Mouse (Mus musculus): ENCODE data around the gene Irf2bp2. TPM values are rescaled to one million over a fixed set of nuclear protein-coding genes. Genes with fewer than 3 reads are reported as not detected.

Gene Irf2bp2
- polyA plus RNA-seq, 1 experiment: 42.0 TPM

- Histone ChIP-seq H3K4me3 (replicated peaks; ENCODE audit: insufficient read depth, low read depth, low read length) (no peak overlapping the region), H3K27me3 (ENCODE audit: control insufficient read depth, insufficient read depth, low read length) (no peaks in the 10 kb centered on the region), H3K27ac (ENCODE audit: insufficient read depth, low read length) (no peak overlapping the region), H3K4me1 (ENCODE audit: control insufficient read depth, insufficient read depth, low read length) (peaks cover 14% of the 10 kb centered on the region)
- 92% methylated on average over 4 of the region's 4 CpGs for WGBS
- TF ChIP-seq CTCF (IDR thresholded peaks at IDR 0.05; ENCODE audit: borderline replicate concordance, insufficient read depth, low read depth, low read length): no peak
- no peak for TF ChIP-seq POLR2A (IDR thresholded peaks at IDR 0.05; ENCODE audit: borderline replicate concordance, insufficient read depth, low read length)
- no peak for DNase-seq
Observed at GRCm38 (mm10) chr8:126580826-126581225, 13.0 kb downstream of the Irf2bp2 start.

GRCm38 (mm10) chr8:126580086-126580485, 13.7 kb downstream of the Irf2bp2 start:
- DNase-seq: no peak
- Histone ChIP-seq H3K4me3 (replicated peaks; ENCODE audit: insufficient read depth, low read depth, low read length) (no peak overlapping the region), H3K4me1 (ENCODE audit: control insufficient read depth, insufficient read depth, low read length) (peaks cover 6% of the 10 kb centered on the region), H3K27me3 (ENCODE audit: control insufficient read depth, insufficient read depth, low read length) (no peaks in the 10 kb centered on the region), H3K27ac (ENCODE audit: insufficient read depth, low read length) (no peak overlapping the region)
- no peak; the same call in 1 of the 2 replicates for TF ChIP-seq CTCF (IDR thresholded peaks at IDR 0.05; ENCODE audit: borderline replicate concordance, insufficient read depth, low read depth, low read length)
- TF ChIP-seq POLR2A (IDR thresholded peaks at IDR 0.05; ENCODE audit: borderline replicate concordance, insufficient read depth, low read length): no peak
- 92% methylated on average over 1 of the region's 1 CpGs for WGBS

GRCm38 (mm10) chr8:126578641-126579040, 15.1 kb downstream of the Irf2bp2 start:
- TF ChIP-seq CTCF (IDR thresholded peaks at IDR 0.05; ENCODE audit: borderline replicate concordance, insufficient read depth, low read depth, low read length) (no peak), POLR2A (IDR thresholded peaks at IDR 0.05; ENCODE audit: borderline replicate concordance, insufficient read depth, low read length) (no peak)
- no peaks in the 10 kb centered on the region for H3K27me3 ChIP-seq (ENCODE audit: control insufficient read depth, insufficient read depth, low read length)
- DNase-seq: no peak
- 94% methylated on average over 3 of the region's 3 CpGs for WGBS
- no peak overlapping the region for H3K27ac ChIP-seq (ENCODE audit: insufficient read depth, low read length)
- H3K4me1 ChIP-seq (ENCODE audit: control insufficient read depth, insufficient read depth, low read length): no peaks in the 10 kb centered on the region
- H3K4me3 ChIP-seq (replicated peaks; ENCODE audit: insufficient read depth, low read depth, low read length): no peak overlapping the region

GRCm38 (mm10) chr8:126576919-126577318, 16.9 kb downstream of the Irf2bp2 start:
- Histone ChIP-seq H3K27ac (ENCODE audit: insufficient read depth, low read length) (no peak overlapping the region), H3K4me1 (ENCODE audit: control insufficient read depth, insufficient read depth, low read length) (no peaks in the 10 kb centered on the region), H3K27me3 (ENCODE audit: control insufficient read depth, insufficient read depth, low read length) (no peaks in the 10 kb centered on the region), H3K4me3 (replicated peaks; ENCODE audit: insufficient read depth, low read depth, low read length) (no peak overlapping the region)
- WGBS: 90% methylated on average over 8 of the region's 8 CpGs
- no peak for DNase-seq
- TF ChIP-seq CTCF (IDR thresholded peaks at IDR 0.05; ENCODE audit: borderline replicate concordance, insufficient read depth, low read depth, low read length) (no peak), POLR2A (IDR thresholded peaks at IDR 0.05; ENCODE audit: borderline replicate concordance, insufficient read depth, low read length) (no peak)

- TF ChIP-seq CTCF (IDR thresholded peaks at IDR 0.05; ENCODE audit: borderline replicate concordance, insufficient read depth, low read depth, low read length) (no peak), POLR2A (IDR thresholded peaks at IDR 0.05; ENCODE audit: borderline replicate concordance, insufficient read depth, low read length) (no peak)
- H3K4me3 ChIP-seq (replicated peaks; ENCODE audit: insufficient read depth, low read depth, low read length): no peak overlapping the region
- H3K4me1 ChIP-seq (ENCODE audit: control insufficient read depth, insufficient read depth, low read length): no peaks in the 10 kb centered on the region
- DNase-seq: no peak
- no peaks in the 10 kb centered on the region for H3K27me3 ChIP-seq (ENCODE audit: control insufficient read depth, insufficient read depth, low read length)
- no peak overlapping the region for H3K27ac ChIP-seq (ENCODE audit: insufficient read depth, low read length)
Observed at GRCm38 (mm10) chr8:126576086-126576485, 17.7 kb downstream of the Irf2bp2 start.

GRCm38 (mm10) chr8:126574882-126575637, 18.7 kb downstream of the Irf2bp2 start:
- Histone ChIP-seq H3K27ac (ENCODE audit: insufficient read depth, low read length) (no peak overlapping the region), H3K27me3 (ENCODE audit: control insufficient read depth, insufficient read depth, low read length) (no peaks in the 10 kb centered on the region), H3K4me3 (replicated peaks; ENCODE audit: insufficient read depth, low read depth, low read length) (no peak overlapping the region), H3K4me1 (ENCODE audit: control insufficient read depth, insufficient read depth, low read length) (peaks cover 3% of the 10 kb centered on the region)
- TF ChIP-seq CTCF (IDR thresholded peaks at IDR 0.05; ENCODE audit: borderline replicate concordance, insufficient read depth, low read depth, low read length) (no peak), POLR2A (IDR thresholded peaks at IDR 0.05; ENCODE audit: borderline replicate concordance, insufficient read depth, low read length) (no peak)
- DNase-seq: no peak
- WGBS: 73% methylated on average over 16 of the region's 16 CpGs

- WGBS: 95% methylated on average over 4 of the region's 4 CpGs
- no peak for DNase-seq
- TF ChIP-seq CTCF (IDR thresholded peaks at IDR 0.05; ENCODE audit: borderline replicate concordance, insufficient read depth, low read depth, low read length) (no peak), POLR2A (IDR thresholded peaks at IDR 0.05; ENCODE audit: borderline replicate concordance, insufficient read depth, low read length) (no peak)
- Histone ChIP-seq H3K27ac (ENCODE audit: insufficient read depth, low read length) (no peak overlapping the region), H3K4me3 (replicated peaks; ENCODE audit: insufficient read depth, low read depth, low read length) (no peak overlapping the region), H3K27me3 (ENCODE audit: control insufficient read depth, insufficient read depth, low read length) (no peaks in the 10 kb centered on the region), H3K4me1 (ENCODE audit: control insufficient read depth, insufficient read depth, low read length) (peaks cover 8% of the 10 kb centered on the region)
Observed at GRCm38 (mm10) chr8:126573878-126574277, 19.9 kb downstream of the Irf2bp2 start.

- no peak for TF ChIP-seq POLR2A (IDR thresholded peaks at IDR 0.05; ENCODE audit: borderline replicate concordance, insufficient read depth, low read length)
- TF ChIP-seq CTCF (IDR thresholded peaks at IDR 0.05; ENCODE audit: borderline replicate concordance, insufficient read depth, low read depth, low read length): no peak
- WGBS: 89% methylated on average over 6 of the region's 6 CpGs
- H3K27ac ChIP-seq (ENCODE audit: insufficient read depth, low read length): no peak overlapping the region
- DNase-seq: no peak
- H3K4me1 ChIP-seq (ENCODE audit: control insufficient read depth, insufficient read depth, low read length): peaks cover 8% of the 10 kb centered on the region
- no peaks in the 10 kb centered on the region for H3K27me3 ChIP-seq (ENCODE audit: control insufficient read depth, insufficient read depth, low read length)
- no peak overlapping the region for H3K4me3 ChIP-seq (replicated peaks; ENCODE audit: insufficient read depth, low read depth, low read length)
Observed at GRCm38 (mm10) chr8:126573079-126573694, 20.6 kb downstream of the Irf2bp2 start.
